Mouse (Mus musculus) bone marrow macrophage, adult 2 months (primary cell): ENCODE results near the gene Gimap1. TPM values are rescaled to one million over a fixed set of nuclear protein-coding genes. Genes with fewer than 3 reads are reported as not detected.

Source experiments
- H3K27ac ChIP-seq: 2 replicates; pipeline ENCODE4 v1.5.1; 2012; ENCODE audit warnings: low read depth, low read length; ENCODE audit not compliant: insufficient read depth
- H3K4me1 ChIP-seq: 2 replicates; pipeline ENCODE4 v1.6.1; 2012; ENCODE audit warnings: low read length; ENCODE audit not compliant: control insufficient read depth, insufficient read depth
- H3K4me3 ChIP-seq: 2 replicates; pipeline ENCODE4 v1.5.1; 2012; ENCODE audit warnings: mild to moderate bottlenecking, low read length, moderate library complexity; ENCODE audit not compliant: insufficient read depth
- CTCF ChIP-seq: IDR thresholded peaks from 2 replicates; pipeline ENCODE4 v1.5.1; 2012; ENCODE audit warnings: low read depth, mild to moderate bottlenecking, low read length, moderate library complexity
- POLR2A ChIP-seq: IDR thresholded peaks from 2 replicates; pipeline ENCODE4 v1.6.1; 2012; ENCODE audit warnings: mild to moderate bottlenecking, low read depth, low read length, borderline replicate concordance
- polyA plus RNA-seq: library from polyadenylated mRNA; stranded (reverse); fragments of >200 nt; gene quantifications from 2 replicates; pipeline ENCODE4 v1.2.4, GENCODE M21; 2012; ENCODE audit not compliant: missing spikeins, insufficient read depth, insufficient read length

Gene Gimap1
- polyA plus RNA-seq, 1 experiment = not detected

GRCm38 (mm10) chr6:48737688-48738087 is 1.2 kb upstream of the Gimap1 start:
- H3K4me3 ChIP-seq = no peak overlapping the region
- no peak overlapping the region for H3K27ac ChIP-seq
- H3K4me1 ChIP-seq = no peaks in the 10 kb centered on the region
- TF ChIP-seq POLR2A (no peak), CTCF (no peak)

GRCm38 (mm10) chr6:48739780-48740055 is 864 bp downstream of the Gimap1 start:
- Histone ChIP-seq H3K27ac (no peak overlapping the region), H3K4me1 (no peaks in the 10 kb centered on the region), H3K4me3 (no peak overlapping the region)
- TF ChIP-seq CTCF = no peak
- TF ChIP-seq POLR2A = no peak

- no peak overlapping the region for H3K27ac ChIP-seq
- no peak for TF ChIP-seq CTCF
- no peak for TF ChIP-seq POLR2A
- H3K4me1 ChIP-seq = no peaks in the 10 kb centered on the region
- no peak overlapping the region for H3K4me3 ChIP-seq
Measured at GRCm38 (mm10) chr6:48740501-48741169, 1.8 kb downstream of the Gimap1 start.

- H3K27ac ChIP-seq = no peak overlapping the region
- TF ChIP-seq CTCF (no peak), POLR2A (no peak)
- H3K4me1 ChIP-seq = no peaks in the 10 kb centered on the region
- H3K4me3 ChIP-seq = no peak overlapping the region
Measured at GRCm38 (mm10) chr6:48741273-48741672, 2.4 kb downstream of the Gimap1 start.

GRCm38 (mm10) chr6:48741711-48742206 is 2.9 kb downstream of the Gimap1 start:
- H3K27ac ChIP-seq = no peak overlapping the region
- H3K4me1 ChIP-seq = no peaks in the 10 kb centered on the region
- TF ChIP-seq CTCF = no peak
- no peak for TF ChIP-seq POLR2A
- H3K4me3 ChIP-seq = no peak overlapping the region

GRCm38 (mm10) chr6:48742422-48743351 is 3.8 kb downstream of the Gimap1 start:
- Histone ChIP-seq H3K27ac (no peak overlapping the region), H3K4me3 (no peak overlapping the region), H3K4me1 (no peaks in the 10 kb centered on the region)
- TF ChIP-seq POLR2A = no peak
- no peak for TF ChIP-seq CTCF

- no peak overlapping the region for H3K27ac ChIP-seq
- no peak overlapping the region for H3K4me3 ChIP-seq
- no peak for TF ChIP-seq POLR2A
- TF ChIP-seq CTCF = no peak
- H3K4me1 ChIP-seq = no peaks in the 10 kb centered on the region
Measured at GRCm38 (mm10) chr6:48745490-48745889, 6.6 kb downstream of the Gimap1 start.

GRCm38 (mm10) chr6:48745959-48746889 is 7.4 kb downstream of the Gimap1 start, which contains the start of gene Gimap5:
Gimap5 (plus strand) TSS chr6:48746197.
- Histone ChIP-seq H3K27ac (no peak within 1 kb of the TSS), H3K4me1 (no peaks in the 10 kb centered on the region), H3K4me3 (no peak within 1 kb of the TSS)
- TF ChIP-seq POLR2A = no peak
- TF ChIP-seq CTCF = peak; percentile 35; the same call in 1 of the 2 replicates
